Mouse (Mus musculus): ENCODE measurements around the gene Gm20831.
"Not testable (repeated sequence)": the region's sequence is repeated elsewhere in the genome, so short reads cannot be mapped to it uniquely, and the experiment has no call there.

Gm20831 gene

DNA sequence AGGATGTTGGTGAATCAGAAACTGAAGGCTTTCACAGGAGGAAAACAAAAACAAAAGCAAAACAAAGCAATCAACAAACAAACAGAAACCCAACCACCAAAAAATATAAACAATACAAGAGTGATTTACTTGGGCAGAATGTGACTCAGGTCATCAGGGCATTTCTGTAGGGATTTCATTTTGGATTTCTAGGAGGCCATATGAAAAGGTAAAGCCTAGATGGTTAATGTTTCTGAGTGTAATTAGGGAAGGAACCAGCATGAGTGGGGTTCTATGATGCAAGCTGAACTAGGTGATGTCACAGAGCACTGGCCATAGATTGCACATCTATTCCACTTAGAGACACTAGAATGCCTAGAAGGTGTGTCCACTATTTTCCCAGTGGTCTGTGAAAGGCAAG, at the start of gene Gm20831, which contains the start of gene Gm20772:
Gene Gm20831, plus strand, starts transcription at position 301 of the 400 bp plus-strand sequence.
Gene Gm20772, plus strand, starts transcription at position 301 of the 400 bp plus-strand sequence.
- not testable (repeated sequence) for DNase-seq (ENCODE audit: low spot score)

DNA sequence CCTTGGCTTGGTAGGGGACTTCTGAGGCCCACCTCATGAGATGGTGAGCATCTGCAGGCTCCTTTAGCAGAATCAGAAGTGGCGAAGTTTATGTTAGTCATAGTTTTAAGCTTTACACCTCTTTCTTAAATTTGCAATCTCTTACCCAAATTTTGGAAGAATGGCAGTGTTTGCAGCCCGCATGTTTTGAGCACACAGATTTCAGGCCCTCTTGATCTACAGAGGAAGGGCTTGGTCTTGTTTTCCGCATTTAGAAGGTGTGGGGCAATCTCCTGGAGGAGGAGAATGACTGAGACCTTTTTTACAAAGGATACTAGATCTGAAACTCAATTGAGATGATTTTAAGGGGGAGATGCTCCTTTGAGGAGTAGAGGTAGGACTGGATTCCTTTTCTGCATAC, 28.4 kb upstream of the Gm20831 start, which contains the start of gene Gm21904:
Gene Gm21904, minus strand, starts transcription at position 101 of the 400 bp plus-strand sequence.
- DNase-seq (ENCODE audit: low spot score) = not testable (repeated sequence)

DNA sequence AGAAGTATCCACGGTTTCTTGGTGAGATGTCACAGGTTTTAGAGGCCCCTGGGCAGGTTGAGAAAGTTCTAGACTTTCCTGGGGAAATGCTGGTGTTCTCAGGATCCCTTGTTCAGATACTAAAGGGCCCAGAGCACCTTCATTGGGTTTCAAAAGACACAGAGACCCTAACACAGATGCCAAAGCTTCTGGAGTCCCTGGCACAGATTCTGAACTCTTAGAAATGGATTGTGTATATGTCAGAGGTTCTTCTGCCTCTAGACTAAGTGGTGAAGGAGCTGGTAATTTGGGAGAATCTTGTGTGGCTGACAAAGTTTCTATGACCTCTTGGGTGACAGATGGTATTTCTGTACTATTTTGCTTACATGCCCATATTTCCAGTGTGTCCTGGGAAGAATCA, 62.7 kb downstream of the Gm20831 start, which contains the start of gene Srsy:
Gene Srsy, minus strand, starts transcription at position 101 of the 400 bp plus-strand sequence.
- not testable (repeated sequence) for DNase-seq (ENCODE audit: low spot score)
